ENCODE assay signal across 8 mouse cellular contexts in genomic region chr10:128335582-128335981, GRCm38 (mm10). TPM values are rescaled to one million over a fixed set of nuclear protein-coding genes. Genes with fewer than 3 reads are reported as not detected.
DNase-seq lines count a peak whose midpoint lies in the region; ATAC-seq and TF ChIP-seq lines count a peak whose summit lies in the region.

No protein-coding gene starts in this region.

- no peak overlapping the region for H3K9ac ChIP-seq in forebrain, postnatal 0 days
- H3K9ac ChIP-seq in forebrain, embryonic 13.5 days: no peak overlapping the region
- H3K9ac ChIP-seq in MEL (ENCODE audit: control insufficient read depth, low read depth, low read length, poor library complexity, severe bottlenecking): peak overlapping the region; percentile 44; the same call in 1 of the 2 replicates

- TF ChIP-seq RAD21 in MEL (IDR thresholded peaks at IDR 0.05; ENCODE audit: low read depth, low read length): peak; percentile 75

- no peaks in the 10 kb centered on the region for H3K9me3 ChIP-seq in forebrain, postnatal 0 days (ENCODE audit: low read length)
- no peaks in the 10 kb centered on the region for H3K9me3 ChIP-seq in forebrain, embryonic 13.5 days (replicated peaks)
- no peaks in the 10 kb centered on the region for H3K9me3 ChIP-seq in MEL (replicated peaks; ENCODE audit: insufficient read depth, low read length)

- TF ChIP-seq EP300 in MEL (IDR thresholded peaks at IDR 0.05; ENCODE audit: low read depth in 1 of 2, low read length in 2 of 2): no peak

- no peak overlapping the region for H3K4me2 ChIP-seq in forebrain, postnatal 0 days (ENCODE audit: low read depth)
- H3K4me2 ChIP-seq in forebrain, embryonic 13.5 days: no peak overlapping the region

- peaks cover 29% of the 10 kb centered on the region for H3K79me2 ChIP-seq in MEL (ENCODE audit: control insufficient read depth, insufficient read depth, low read length, poor library complexity)

- peak; percentile 73 for TF ChIP-seq CTCF in forebrain, postnatal 0 days (IDR thresholded peaks at IDR 0.05; ENCODE audit: low read depth)
- peak; percentile 76 to 88 (median 85) for TF ChIP-seq CTCF in MEL (IDR thresholded peaks at IDR 0.05 in 2 of 3, conservative IDR thresholded peaks at IDR 0.05 in 1 of 3; ENCODE audit: control insufficient read depth in 1 of 3, insufficient read depth in 1 of 3, low read depth in 2 of 3, low read length in 3 of 3, poor library complexity in 1 of 3, severe bottlenecking in 1 of 3)

- intact Hi-C loops in gastrocnemius, postnatal 36 days (cut with DNase I): loop anchor here (2.0 to 5.0 kb wide), 2 partner anchors 42 to 121 kb away; partner anchors contain the start of gene Ankrd52

- H3K4me1 ChIP-seq in forebrain, postnatal 0 days (ENCODE audit: insufficient read depth): peaks cover 13% of the 10 kb centered on the region
- peaks cover 22% of the 10 kb centered on the region for H3K4me1 ChIP-seq in forebrain, embryonic 13.5 days
- H3K4me1 ChIP-seq in MEL (ENCODE audit: control insufficient read depth in 1 of 2, insufficient read depth in 2 of 2, low read length in 2 of 2): peaks cover 10 to 43% of the 10 kb centered on the region in 2 experiments

- no peak overlapping the region for H3K27ac ChIP-seq in forebrain, postnatal 0 days (ENCODE audit: low read depth, low read length)
- no peak overlapping the region for H3K27ac ChIP-seq in forebrain, embryonic 13.5 days
- H3K27ac ChIP-seq in MEL (ENCODE audit: control insufficient read depth, low read depth, low read length): peak overlapping the region; percentile 98; the same call in 1 of the 2 replicates

- no peaks in the 10 kb centered on the region for H3K27me3 ChIP-seq in forebrain, postnatal 0 days (ENCODE audit: insufficient read depth, low read length)
- no peaks in the 10 kb centered on the region for H3K27me3 ChIP-seq in forebrain, embryonic 13.5 days
- H3K27me3 ChIP-seq in MEL (ENCODE audit: control insufficient read depth in 1 of 2, insufficient read depth in 2 of 2, low read length in 2 of 2): no peaks in the 10 kb centered on the region

- H3K36me3 ChIP-seq in forebrain, postnatal 0 days (ENCODE audit: insufficient read depth): no peaks in the 10 kb centered on the region
- H3K36me3 ChIP-seq in forebrain, embryonic 13.5 days (ENCODE audit: poor library complexity, severe bottlenecking): no peaks in the 10 kb centered on the region
- peaks cover 0 to 49% of the 10 kb centered on the region in 2 experiments; a peak in 2 of 4 replicates for H3K36me3 ChIP-seq in MEL (ENCODE audit: control insufficient read depth in 1 of 2, insufficient read depth in 2 of 2, low read length in 2 of 2)

- WGBS in forebrain, postnatal 0 days: 3% methylated on average over 4 of the region's 4 CpGs
- WGBS in forebrain, embryonic 13.5 days: 3% methylated on average over 4 of the region's 4 CpGs

- peak; percentile 69 for DNase-seq in forebrain, postnatal 0 days
- DNase-seq in MEL (ENCODE audit: low read depth, low spot score): peak; percentile 91
- peak; percentile 79 for DNase-seq in cerebellum, adult 8-10 months
- peak; percentile 64 to 70 for DNase-seq in gastrocnemius, postnatal 36 days
- peak; percentile 83 to 92 for DNase-seq in kidney, postnatal 36 days
- DNase-seq in lung, postnatal 36 days: peak; percentile 93
- peak; percentile 74 to 85 for DNase-seq in spleen, postnatal 36 days (ENCODE audit: low spot score in 2 of 2)

- TF ChIP-seq POLR2A in MEL (IDR thresholded peaks at IDR 0.05; ENCODE audit: control insufficient read depth in 1 of 2, insufficient read depth in 1 of 2, low read depth in 1 of 2, low read length in 2 of 2, poor library complexity in 1 of 2): no peak

- no peak overlapping the region for H3K4me3 ChIP-seq in forebrain, postnatal 0 days (ENCODE audit: low read depth, low read length)
- H3K4me3 ChIP-seq in forebrain, embryonic 13.5 days: no peak overlapping the region
- H3K4me3 ChIP-seq in MEL (ENCODE audit: control insufficient read depth in 1 of 2, insufficient read depth in 1 of 2, low read depth in 2 of 2, low read length in 2 of 2): peak overlapping the region in 1 of 2 experiments; percentile 7; a peak in 1 of 4 replicates

- ATAC-seq in forebrain, postnatal 0 days: no peak
- no peak for ATAC-seq in forebrain, embryonic 13.5 days

TF ChIP-seq in MEL, 35 proteins besides CTCF, POLR2A, EP300 and RAD21 (continues in another document):
- TF ChIP-seq GATA1 (IDR thresholded peaks at IDR 0.05; ENCODE audit: low read depth, low read length): peak; percentile 47
- TF ChIP-seq CHD2 (IDR thresholded peaks at IDR 0.05; ENCODE audit: low read length): no peak
- TF ChIP-seq MYC (IDR thresholded peaks at IDR 0.05; ENCODE audit: low read depth, low read length): 0 out of 2 replicates have a peak, but pooled peaks have one; percentile 18
- no peak for TF ChIP-seq MEF2A (IDR thresholded peaks at IDR 0.05; ENCODE audit: extremely low read depth, insufficient replicate concordance, low read depth, low read length, poor library complexity, severe bottlenecking)
- TF ChIP-seq SMC3 (IDR thresholded peaks at IDR 0.05; ENCODE audit: low read depth, low read length): peak; percentile 85
- TF ChIP-seq MXI1 (IDR thresholded peaks at IDR 0.05; ENCODE audit: low read depth, low read length): 0 out of 2 replicates have a peak, but pooled peaks have one; percentile 40
- peak; percentile 90 for TF ChIP-seq JUND (IDR thresholded peaks at IDR 0.05; ENCODE audit: low read depth, low read length)
- no peak for TF ChIP-seq USF2 (IDR thresholded peaks at IDR 0.05; ENCODE audit: borderline replicate concordance in 1 of 2, insufficient read depth in 1 of 2, low read depth in 1 of 2, low read length in 2 of 2)
- no peak for TF ChIP-seq MAZ (IDR thresholded peaks at IDR 0.05; ENCODE audit: low read depth, low read length)
- no peak for TF ChIP-seq ELF1 (IDR thresholded peaks at IDR 0.05; ENCODE audit: low read depth, low read length)
- TF ChIP-seq ZC3H11A (IDR thresholded peaks at IDR 0.05; ENCODE audit: low read depth, low read length): peak; percentile 50
- TF ChIP-seq UBTF (IDR thresholded peaks at IDR 0.05; ENCODE audit: borderline replicate concordance, insufficient read depth, low read depth, low read length): no peak
- TF ChIP-seq KAT2A (conservative IDR thresholded peaks at IDR 0.05; ENCODE audit: low read depth, low read length): no peak
- TF ChIP-seq MAFK (IDR thresholded peaks at IDR 0.05; ENCODE audit: borderline replicate concordance, low read depth, low read length): no peak
- TF ChIP-seq NRF1 (IDR thresholded peaks at IDR 0.05; ENCODE audit: insufficient read depth, low read depth, low read length, poor library complexity, severe bottlenecking): no peak
- no peak for TF ChIP-seq MAX (IDR thresholded peaks at IDR 0.05; ENCODE audit: low read length)
- TF ChIP-seq ZNF384 (IDR thresholded peaks at IDR 0.05; ENCODE audit: low read depth, low read length): peak; percentile 50; the same call in 1 of the 2 replicates
- no peak for TF ChIP-seq MYB (IDR thresholded peaks at IDR 0.05; ENCODE audit: low read depth, low read length)
- TF ChIP-seq TCF12 (IDR thresholded peaks at IDR 0.05; ENCODE audit: low read depth, low read length): no peak

RNA-seq across cellular contexts. Expression of gene Cs, which starts 2.0 kb away (rescaled TPM):
- total RNA-seq in forebrain, postnatal 0 days (2014; rRNA removed): 205 and 250 TPM in 2 replicates
- 203 and 255 TPM in 2 replicates for polyA plus RNA-seq in forebrain, postnatal 0 days (2015; fragmentation: Nextera tagmentation; extraction: Ambion mirVana)
- polyA plus RNA-seq in forebrain, embryonic 13.5 days (2015; fragmentation: Nextera tagmentation; extraction: Ambion mirVana): 212 and 236 TPM in 2 replicates
- total RNA-seq in MEL (2012; rRNA removed): 161 and 187 TPM in 2 replicates
- polyA plus RNA-seq in MEL (2012; ENCODE audit: insufficient read depth in 1 of 2, insufficient read length in 2 of 2, low read depth in 1 of 2, low replicate concordance in 2 of 2, missing spikeins in 1 of 2): 100 to 1,000 TPM; 133 to 256 TPM
- total RNA-seq in gastrocnemius, postnatal 36 days (2021): 100 to 1,000 TPM; 586 to 610 TPM

RNA-seq across cellular contexts. Expression of gene Cnpy2, which starts 13.3 kb away (rescaled TPM):
- 50.1 and 57.5 TPM in 2 replicates for total RNA-seq in forebrain, postnatal 0 days (2014; rRNA removed)
- polyA plus RNA-seq in forebrain, postnatal 0 days (2015; fragmentation: Nextera tagmentation; extraction: Ambion mirVana): 179 and 205 TPM in 2 replicates
- polyA plus RNA-seq in forebrain, embryonic 13.5 days (2015; fragmentation: Nextera tagmentation; extraction: Ambion mirVana): 230 and 237 TPM in 2 replicates
- total RNA-seq in MEL (2012; rRNA removed): 92.4 and 98.1 TPM in 2 replicates
- polyA plus RNA-seq in MEL (2012; ENCODE audit: insufficient read depth in 1 of 2, insufficient read length in 2 of 2, low read depth in 1 of 2, low replicate concordance in 2 of 2, missing spikeins in 1 of 2): 100 to 1,000 TPM in 1 of 2 experiments, not detected in 1; 107 TPM
- total RNA-seq in gastrocnemius, postnatal 36 days (2021): 10 to 100 TPM; 41.6 to 45.4 TPM

RNA-seq across cellular contexts. Expression of gene Pan2, which starts 32.4 kb away (rescaled TPM):
- 14.9 and 20.0 TPM in 2 replicates for total RNA-seq in forebrain, postnatal 0 days (2014; rRNA removed)
- 9.6 and 11.9 TPM in 2 replicates for polyA plus RNA-seq in forebrain, postnatal 0 days (2015; fragmentation: Nextera tagmentation; extraction: Ambion mirVana)
- polyA plus RNA-seq in forebrain, embryonic 13.5 days (2015; fragmentation: Nextera tagmentation; extraction: Ambion mirVana): 32.0 and 35.0 TPM in 2 replicates
- 6.8 and 7.9 TPM in 2 replicates for total RNA-seq in MEL (2012; rRNA removed)
- polyA plus RNA-seq in MEL (2012; ENCODE audit: insufficient read depth in 1 of 2, insufficient read length in 2 of 2, low read depth in 1 of 2, low replicate concordance in 2 of 2, missing spikeins in 1 of 2): 10 to 100 TPM in 1 of 2 experiments, not detected in 1; 28.6 TPM
- 1 to 10 TPM; 4.4 to 5.6 TPM for total RNA-seq in gastrocnemius, postnatal 36 days (2021)

RNA-seq across cellular contexts. Expression of gene Coq10a, which starts 33.2 kb away (rescaled TPM):
- total RNA-seq in forebrain, postnatal 0 days (2014; rRNA removed): 34.0 and 41.6 TPM in 2 replicates
- polyA plus RNA-seq in forebrain, postnatal 0 days (2015; fragmentation: Nextera tagmentation; extraction: Ambion mirVana): 48.2 and 50.0 TPM in 2 replicates
- polyA plus RNA-seq in forebrain, embryonic 13.5 days (2015; fragmentation: Nextera tagmentation; extraction: Ambion mirVana): 16.4 and 22.8 TPM in 2 replicates
- 6.8 and 7.7 TPM in 2 replicates for total RNA-seq in MEL (2012; rRNA removed)
- polyA plus RNA-seq in MEL (2012; ENCODE audit: insufficient read depth in 1 of 2, insufficient read length in 2 of 2, low read depth in 1 of 2, low replicate concordance in 2 of 2, missing spikeins in 1 of 2): 10 to 100 TPM in 1 of 2 experiments, not detected in 1; 14.1 TPM
- total RNA-seq in gastrocnemius, postnatal 36 days (2021): 100 to 1,000 TPM; 433 to 434 TPM

RNA-seq across cellular contexts. Expression of gene Il23a, which starts 37.0 kb away (rescaled TPM):
- total RNA-seq in forebrain, postnatal 0 days (2014; rRNA removed): 0.31 TPM in 1 of 2 replicates, not detected in the other
- polyA plus RNA-seq in forebrain, postnatal 0 days (2015; fragmentation: Nextera tagmentation; extraction: Ambion mirVana): not detected in 2 replicates
- polyA plus RNA-seq in forebrain, embryonic 13.5 days (2015; fragmentation: Nextera tagmentation; extraction: Ambion mirVana): not detected in 2 replicates
- total RNA-seq in MEL (2012; rRNA removed): 0.12 and 0.20 TPM in 2 replicates
- polyA plus RNA-seq in MEL (2012; ENCODE audit: insufficient read depth in 1 of 2, insufficient read length in 2 of 2, low read depth in 1 of 2, low replicate concordance in 2 of 2, missing spikeins in 1 of 2): under 1 TPM in 1 of 2 experiments, not detected in 1; 0.29 TPM
- total RNA-seq in gastrocnemius, postnatal 36 days (2021): not detected
